Mouse (Mus musculus): Measurements from ENCODE around the gene Mr1. TPM values are rescaled to one million over a fixed set of nuclear protein-coding genes. Genes with fewer than 3 reads are reported as not detected.
"Not testable (repeated sequence)": the region's sequence is repeated elsewhere in the genome, so short reads cannot be mapped to it uniquely, and the experiment has no call there.

Gene Mr1
- 11.6 and 14.1 TPM in 2 replicates for polyA plus RNA-seq (2012; rRNA removed)

- DNase-seq (ENCODE audit: low read depth) = no peak
Measured at GRCm38 (mm10) chr1:155146572-155146980, at the start of gene Mr1. TSS of gene Mr1 (minus strand) at chr1:155146814.

DNA sequence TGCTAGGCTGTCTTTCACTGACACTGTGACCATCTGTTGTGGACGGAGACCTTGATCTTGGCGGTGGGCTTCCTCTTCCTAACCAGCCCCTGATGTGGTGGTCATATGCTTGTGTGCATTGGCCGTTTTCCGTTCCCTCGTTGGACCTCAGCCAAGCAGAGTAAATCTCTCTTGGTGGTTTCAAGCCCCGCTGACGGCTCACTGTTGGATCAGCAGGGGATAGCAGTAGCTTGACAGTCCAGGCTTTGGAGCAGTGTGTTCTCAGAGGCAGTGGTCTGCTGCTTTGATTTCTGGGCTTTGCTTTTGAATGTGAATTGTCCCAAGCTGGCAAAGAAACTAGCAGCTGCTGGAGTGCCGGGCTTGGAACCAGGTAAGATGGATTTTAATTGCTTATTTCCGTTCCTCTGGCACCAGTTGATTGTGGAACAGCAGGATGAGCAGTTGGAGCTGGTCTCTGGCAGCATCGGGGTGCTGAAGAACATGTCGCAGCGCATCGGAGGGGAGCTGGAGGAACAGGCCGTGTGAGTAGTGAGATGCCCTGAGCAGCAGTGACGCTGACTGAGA lies 46.3 kb upstream of the Mr1 start:
- DNase-seq (ENCODE audit: low read depth) = no peak

GRCm38 (mm10) chr1:155191671-155192070 lies 45.1 kb upstream of the Mr1 start:
- no peak for DNase-seq (ENCODE audit: low read depth)

DNA sequence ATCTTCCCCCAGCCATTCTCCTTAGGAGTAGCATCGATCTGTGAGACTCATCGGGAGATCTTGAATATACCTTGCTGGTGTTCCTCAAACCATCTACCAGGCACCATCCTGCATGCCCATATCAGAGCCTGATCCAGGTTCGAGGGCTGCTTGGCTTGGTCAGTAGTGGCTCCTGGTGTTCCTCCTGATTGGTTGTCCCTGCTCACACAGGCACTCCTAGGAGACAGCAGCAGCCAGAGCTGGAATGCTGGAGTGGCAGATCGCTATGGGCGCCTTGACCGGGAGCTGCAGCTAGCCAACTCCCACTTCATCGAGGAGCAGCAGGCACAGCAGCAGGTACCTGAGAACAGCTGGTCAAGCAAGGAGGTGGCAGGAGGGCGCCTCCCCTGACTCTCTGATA lies 44.6 kb upstream of the Mr1 start:
- DNase-seq (ENCODE audit: low read depth) = no peak

DNA sequence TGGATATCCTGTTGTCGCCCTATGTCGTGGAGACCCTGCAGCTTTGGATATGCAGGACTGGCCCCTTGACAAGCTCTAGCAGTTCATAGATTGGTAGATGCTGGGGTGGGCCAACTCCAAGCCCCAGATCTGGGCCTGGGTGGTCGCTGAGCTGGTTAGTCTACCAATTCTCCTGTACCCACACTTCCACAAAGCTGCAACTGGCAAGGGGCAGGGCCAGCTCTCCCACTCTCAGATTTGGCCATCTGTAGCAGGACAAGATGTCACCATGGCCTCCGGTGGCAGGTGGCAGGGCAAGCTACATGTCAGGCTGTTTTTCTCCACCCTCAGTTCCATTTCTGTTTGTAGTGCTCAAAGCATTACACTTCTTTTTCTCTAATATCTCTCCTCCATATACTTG lies 42.0 kb upstream of the Mr1 start:
- no peak for DNase-seq (ENCODE audit: low read depth)

DNA sequence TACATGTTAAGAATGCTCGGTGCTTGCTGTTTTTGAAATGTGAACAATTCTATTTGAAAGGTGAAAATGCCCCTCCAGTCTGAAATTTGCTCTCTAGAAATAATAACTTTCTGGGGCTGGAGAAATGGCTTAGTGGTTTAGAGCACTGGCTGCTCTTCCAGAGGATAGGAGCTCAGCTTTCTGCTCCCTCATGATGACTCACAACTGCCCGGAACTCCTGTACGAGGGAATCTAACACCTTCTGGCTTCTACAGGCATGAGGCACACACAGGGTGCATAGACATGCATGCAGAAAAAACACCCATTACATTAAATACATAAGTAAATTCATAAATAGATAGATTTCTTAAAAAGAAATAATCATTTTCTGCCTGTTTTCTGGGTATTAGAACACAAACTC lies 37.6 kb upstream of the Mr1 start:
- no peak for DNase-seq (ENCODE audit: low read depth)

DNA sequence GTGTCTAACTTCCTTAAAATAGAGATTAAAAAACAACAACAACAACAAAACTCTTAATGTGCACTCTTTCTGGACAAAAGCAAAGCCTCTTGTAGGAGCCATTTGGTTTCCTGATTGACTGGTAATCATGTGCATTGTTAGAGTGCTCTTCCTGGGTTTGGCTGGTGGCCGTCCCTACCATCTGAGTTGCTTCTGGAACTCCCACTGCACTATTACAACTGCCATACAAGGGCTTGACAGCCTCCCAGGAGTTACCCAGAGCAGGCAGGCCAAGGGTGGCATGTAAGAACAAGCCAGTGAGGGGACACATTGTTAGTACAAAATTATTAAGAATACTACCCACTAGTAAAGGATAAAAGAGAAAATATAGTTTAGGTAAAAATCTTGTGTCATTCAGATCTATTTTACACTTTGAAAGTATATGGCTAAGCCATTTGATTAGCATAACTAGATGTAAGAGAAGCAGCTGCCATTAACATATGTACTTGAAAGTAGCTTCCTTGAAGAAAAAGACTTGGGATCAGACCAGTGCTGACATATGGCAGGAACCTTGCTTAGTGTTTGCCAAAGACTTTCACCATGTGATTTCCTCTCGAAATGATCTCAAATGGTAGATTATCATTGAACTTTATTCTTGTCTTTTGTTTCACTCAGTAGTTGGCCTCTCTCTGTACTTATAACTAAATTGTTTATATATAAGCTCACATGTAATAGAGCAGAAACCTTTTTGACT lies 31.7 kb upstream of the Mr1 start:
- no peak for DNase-seq (ENCODE audit: low read depth)

- DNase-seq (ENCODE audit: low read depth) = no peak
Measured at GRCm38 (mm10) chr1:155174424-155174823, 27.8 kb upstream of the Mr1 start.

- not testable (repeated sequence) for DNase-seq (ENCODE audit: low read depth)
Measured at GRCm38 (mm10) chr1:155173644-155174016, 27.0 kb upstream of the Mr1 start.

DNA sequence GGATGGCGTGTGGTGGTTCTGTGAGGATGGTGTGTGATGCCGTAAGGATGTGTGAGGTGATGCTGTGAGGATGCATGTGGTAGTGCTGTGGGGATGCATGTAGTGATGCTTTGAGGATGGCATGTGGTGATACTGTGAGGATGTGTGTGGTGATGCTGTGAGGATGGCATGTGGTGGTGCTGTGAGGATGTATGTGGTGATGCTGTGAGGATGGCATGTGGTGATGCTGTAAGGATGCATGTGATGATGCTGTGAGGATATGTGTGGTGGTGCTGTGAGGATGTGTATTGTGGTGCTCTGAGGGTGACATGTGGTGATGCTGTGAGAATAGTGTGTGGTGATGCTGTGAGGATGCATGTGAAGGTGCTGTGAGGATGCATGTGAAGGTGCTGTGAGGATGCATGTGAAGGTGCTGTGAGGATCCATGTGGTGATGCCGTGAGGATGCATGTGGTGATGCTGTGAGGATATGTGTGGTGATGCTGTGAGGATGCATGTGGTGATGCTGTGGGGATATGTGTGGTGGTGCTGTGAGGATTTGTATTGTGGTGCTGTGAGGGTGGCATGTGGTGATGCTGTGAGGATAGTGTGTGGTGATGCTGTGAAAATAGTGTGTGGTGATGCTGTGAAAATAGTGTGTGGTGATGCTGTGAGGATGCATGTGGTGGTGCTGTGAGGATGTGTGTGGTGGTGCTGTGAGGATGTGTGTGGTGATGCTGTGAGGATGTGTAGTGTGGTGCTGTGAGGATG lies 26.5 kb upstream of the Mr1 start:
- no peak for DNase-seq (ENCODE audit: low read depth)

DNA sequence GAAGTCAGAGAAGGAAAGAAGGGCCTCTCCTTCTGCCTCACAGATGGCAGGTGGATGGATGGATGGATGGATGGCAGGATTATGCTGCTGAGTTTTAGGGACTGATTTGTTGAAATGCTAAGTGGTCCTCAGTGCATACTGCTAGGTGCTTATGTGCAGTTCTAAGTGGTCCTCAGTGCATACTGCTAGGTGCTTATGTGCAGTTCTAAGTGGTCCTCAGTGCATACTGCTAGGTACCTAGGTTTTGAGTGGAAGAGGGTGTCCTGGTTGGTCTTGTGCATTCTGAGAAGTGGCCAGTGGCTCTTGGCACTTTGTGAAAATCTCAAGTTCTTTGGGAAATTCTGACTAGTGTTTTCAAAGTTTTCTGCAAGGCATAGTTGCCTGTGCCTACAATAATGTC lies 23.3 kb upstream of the Mr1 start:
- no peak for DNase-seq (ENCODE audit: low read depth)

- DNase-seq (ENCODE audit: low read depth) = no peak
Measured at GRCm38 (mm10) chr1:155167453-155167852, 20.8 kb upstream of the Mr1 start.

DNA sequence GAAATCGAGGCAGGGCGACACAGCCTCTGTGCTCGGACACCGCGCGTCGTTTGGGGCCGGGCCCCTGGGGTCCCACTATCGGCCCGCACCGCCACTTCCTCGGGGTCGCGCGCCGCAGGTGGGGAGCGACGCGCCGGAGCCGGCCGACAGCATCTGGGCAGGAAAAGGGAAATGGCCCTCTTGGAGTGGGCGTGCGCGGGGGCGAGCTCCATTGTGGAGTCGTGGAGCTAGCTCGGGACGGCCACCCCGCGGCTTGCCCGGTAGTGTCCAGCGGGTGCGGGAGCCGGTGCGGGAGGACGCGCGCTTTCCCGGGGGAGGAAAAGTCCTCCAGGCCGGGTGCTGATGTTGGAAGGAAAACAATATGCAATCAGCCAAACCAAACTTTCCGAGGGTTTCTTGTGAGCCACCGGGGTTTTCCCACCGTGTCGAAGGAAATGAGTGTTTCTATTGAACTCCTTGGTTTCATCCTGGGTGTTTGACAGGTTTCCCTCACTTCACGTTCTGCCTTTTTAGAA lies 12.4 kb upstream of the Mr1 start:
- no peak for DNase-seq (ENCODE audit: low read depth)

DNA sequence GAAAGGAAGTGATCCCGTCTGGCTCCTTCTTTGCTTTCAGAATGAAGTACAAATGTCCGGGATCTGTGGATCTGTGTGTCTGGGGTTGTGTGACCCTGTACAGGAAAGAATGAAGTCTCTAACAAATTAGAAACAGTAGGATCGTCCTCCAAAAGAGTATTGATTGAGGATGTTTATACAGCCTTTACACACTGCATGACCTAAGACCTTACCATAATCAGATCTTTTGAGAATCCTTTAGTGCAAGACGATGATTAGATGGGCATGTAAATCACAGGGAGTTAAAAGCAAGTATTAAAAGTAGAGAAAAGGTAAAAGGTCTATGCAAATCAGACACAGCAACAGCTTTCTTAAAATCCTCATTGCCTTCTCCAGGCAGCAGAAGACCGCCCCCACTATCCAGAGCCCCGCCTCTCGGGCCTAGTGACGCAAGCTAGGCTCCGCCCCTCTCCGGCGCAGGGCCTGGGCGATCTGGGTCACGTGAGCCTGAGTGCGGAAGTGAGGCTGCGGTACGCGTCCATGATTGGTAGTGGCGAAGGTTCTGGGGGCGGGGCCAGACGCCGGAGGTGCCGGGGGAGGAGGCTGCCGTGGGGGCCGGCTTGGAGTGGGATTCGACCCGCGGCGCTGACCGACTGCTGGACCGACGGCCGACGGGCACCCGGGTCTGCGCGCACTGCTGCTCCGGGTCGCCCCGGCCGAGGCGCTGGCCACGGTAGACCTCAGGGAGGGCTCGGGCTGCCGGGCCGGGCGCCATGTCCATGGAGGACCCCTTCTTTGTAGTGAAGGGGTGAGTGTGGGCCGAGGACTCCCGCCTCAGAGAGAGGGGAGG lies 11.7 kb upstream of the Mr1 start, which contains the start of gene Stx6:
Gene Stx6 (plus strand): TSS at position 575 of the 829 bp plus-strand sequence.
- no peak for DNase-seq (ENCODE audit: low read depth)

- DNase-seq (ENCODE audit: low read depth) = no peak
Measured at GRCm38 (mm10) chr1:155153906-155154305, 7.3 kb upstream of the Mr1 start.

- no peak for DNase-seq (ENCODE audit: low read depth)
Measured at GRCm38 (mm10) chr1:155150821-155151220, 4.2 kb upstream of the Mr1 start.

- DNase-seq (ENCODE audit: low read depth) = no peak
Measured at GRCm38 (mm10) chr1:155149403-155149802, 2.8 kb upstream of the Mr1 start.

GRCm38 (mm10) chr1:155147228-155147627 lies 614 bp upstream of the Mr1 start:
- no peak for DNase-seq (ENCODE audit: low read depth)

DNA sequence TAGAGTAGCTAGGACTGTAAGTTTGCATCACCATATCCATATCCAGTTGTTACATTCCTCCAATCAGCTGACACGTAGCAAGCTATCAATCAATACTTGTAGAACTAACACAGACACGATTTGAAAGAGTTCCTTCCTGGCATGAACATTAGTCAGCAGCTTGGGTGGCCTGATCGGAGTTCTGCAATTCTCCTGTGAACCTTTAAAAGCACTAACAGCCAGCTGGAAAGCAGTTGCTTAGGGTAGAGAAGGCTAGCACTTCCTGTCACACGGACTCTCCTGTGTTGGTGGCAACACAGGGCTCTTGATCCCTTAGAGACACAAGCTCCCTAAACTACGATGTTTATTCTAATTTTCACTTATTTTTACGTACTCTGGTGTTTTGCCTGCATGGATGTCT lies 994 bp downstream of the Mr1 start:
- no peak for DNase-seq (ENCODE audit: low read depth)

DNA sequence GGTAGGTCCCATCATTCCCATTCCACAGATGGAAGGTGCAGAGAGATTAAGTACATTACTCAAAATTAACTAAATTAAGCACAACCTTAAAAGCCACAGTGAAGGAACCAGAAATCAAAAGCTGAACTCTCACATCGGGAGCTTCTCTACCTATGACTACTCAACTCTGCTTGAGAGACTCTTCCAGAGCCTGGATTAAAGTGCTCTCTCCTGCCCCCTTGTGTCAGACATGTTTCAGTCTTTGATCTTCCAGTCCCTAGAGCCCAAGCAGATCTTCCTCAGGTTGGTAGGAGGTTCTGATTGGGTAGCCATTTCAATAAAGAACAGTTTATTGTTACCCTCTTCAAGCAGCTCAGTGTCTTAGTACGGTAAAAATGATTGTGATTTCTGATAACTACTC lies 6.5 kb downstream of the Mr1 start:
- DNase-seq (ENCODE audit: low read depth) = no peak

GRCm38 (mm10) chr1:155138795-155139194 lies 7.8 kb downstream of the Mr1 start:
- no peak for DNase-seq (ENCODE audit: low read depth)

GRCm38 (mm10) chr1:155134866-155135265 lies 11.7 kb downstream of the Mr1 start:
- no peak for DNase-seq (ENCODE audit: low read depth)
